8 mouse cellular contexts compared by ENCODE assay signal in genomic region chr9:49570731-49571694, GRCm38 (mm10).
DNase-seq lines count a peak whose midpoint lies in the region; ATAC-seq lines count a peak whose summit lies in the region.

No protein-coding gene starts in this region.

- H3K27me3 ChIP-seq in heart, embryonic 11.5 days (ENCODE audit: control insufficient read depth, insufficient read depth, low read length) = no peaks in the 10 kb centered on the region
- H3K27me3 ChIP-seq in embryonic facial prominence, embryonic 14.5 days (replicated peaks; ENCODE audit: control insufficient read depth, insufficient read depth, low read length) = no peaks in the 10 kb centered on the region
- no peaks in the 10 kb centered on the region for H3K27me3 ChIP-seq in midbrain, embryonic 11.5 days (ENCODE audit: control insufficient read depth, insufficient read depth, low read length)

- DNase-seq in heart, adult 18-20 months = no peak
- DNase-seq in adrenal gland, adult 8-10 months = peak; percentile 29
- DNase-seq in embryonic facial prominence, embryonic 14.5 days (ENCODE audit: low spot score) = peak; percentile 89
- DNase-seq in hindlimb bud, embryonic 11.5 days (ENCODE audit: extremely low spot score, low read depth, low spot score) = peak; percentile 28
- DNase-seq in midbrain, embryonic 11.5 days (ENCODE audit: low spot score, missing footprints) = peak; percentile 91
- peak; percentile 17 for DNase-seq in yolk sac, embryonic 10.5 days (ENCODE audit: low spot score)
- DNase-seq in spleen, postnatal 36 days (ENCODE audit: low spot score in 2 of 2) = no peak

- peaks cover 30% of the 10 kb centered on the region for H3K4me1 ChIP-seq in heart, embryonic 11.5 days (ENCODE audit: control insufficient read depth, insufficient read depth, low read length)
- peaks cover 27% of the 10 kb centered on the region for H3K4me1 ChIP-seq in embryonic facial prominence, embryonic 14.5 days (ENCODE audit: control insufficient read depth, insufficient read depth, low read length)
- H3K4me1 ChIP-seq in midbrain, embryonic 11.5 days (ENCODE audit: control insufficient read depth, insufficient read depth, low read length) = peaks cover 30% of the 10 kb centered on the region

- H3K4me2 ChIP-seq in heart, embryonic 11.5 days = 0 out of 2 replicates have a peak overlapping the region, but pooled peaks have one; percentile 14
- H3K4me2 ChIP-seq in embryonic facial prominence, embryonic 14.5 days (ENCODE audit: low read depth, low read length) = 0 out of 2 replicates have a peak overlapping the region, but pooled peaks have one; percentile 16
- H3K4me2 ChIP-seq in midbrain, embryonic 11.5 days = no peak overlapping the region; the same call in 1 of the 2 replicates

- H3K36me3 ChIP-seq in heart, embryonic 11.5 days (ENCODE audit: control insufficient read depth, insufficient read depth, low read length) = 0 out of 2 replicates have a peak, but pooled peaks cover 3% of the 10 kb centered on the region
- peaks cover 36% of the 10 kb centered on the region for H3K36me3 ChIP-seq in embryonic facial prominence, embryonic 14.5 days (ENCODE audit: control insufficient read depth, insufficient read depth, low read length)
- no peaks in the 10 kb centered on the region for H3K36me3 ChIP-seq in midbrain, embryonic 11.5 days (ENCODE audit: control insufficient read depth, insufficient read depth, low read length)

- ATAC-seq in heart, embryonic 11.5 days (replicated peaks; ENCODE audit: insufficient number of reproducible peaks, low FRiP score, low TSS enrichment) = no peak
- peak; percentile 66 for ATAC-seq in embryonic facial prominence, embryonic 14.5 days (ENCODE audit: low read depth)
- peak; percentile 91 for ATAC-seq in midbrain, embryonic 11.5 days (ENCODE audit: low FRiP score)

- 54% methylated on average over 10 of the region's 10 CpGs for WGBS in heart, embryonic 11.5 days (ENCODE audit: insufficient replicate concordance)
- 31% methylated on average over 10 of the region's 10 CpGs for WGBS in embryonic facial prominence, embryonic 14.5 days
- 42% methylated on average over 10 of the region's 10 CpGs for WGBS in midbrain, embryonic 11.5 days

- no peak overlapping the region for H3K4me3 ChIP-seq in heart, embryonic 11.5 days (ENCODE audit: low read depth, low read length)
- no peak overlapping the region for H3K4me3 ChIP-seq in embryonic facial prominence, embryonic 14.5 days (ENCODE audit: low read depth, low read length)
- no peak overlapping the region for H3K4me3 ChIP-seq in midbrain, embryonic 11.5 days (ENCODE audit: low read depth, low read length)

- no peaks in the 10 kb centered on the region for H3K9me3 ChIP-seq in heart, embryonic 11.5 days (replicated peaks; ENCODE audit: control insufficient read depth, low read length)
- H3K9me3 ChIP-seq in embryonic facial prominence, embryonic 14.5 days (ENCODE audit: control insufficient read depth, low read length) = no peaks in the 10 kb centered on the region
- H3K9me3 ChIP-seq in midbrain, embryonic 11.5 days (ENCODE audit: control insufficient read depth, low read length) = no peaks in the 10 kb centered on the region

- H3K27ac ChIP-seq in heart, embryonic 11.5 days (ENCODE audit: low read depth, low read length) = peak overlapping the region; percentile 57
- peak overlapping the region; percentile 85 for H3K27ac ChIP-seq in embryonic facial prominence, embryonic 14.5 days (replicated peaks; ENCODE audit: low read depth, low read length)
- H3K27ac ChIP-seq in midbrain, embryonic 11.5 days (ENCODE audit: low read depth, low read length) = peak overlapping the region; percentile 61

- H3K9ac ChIP-seq in heart, embryonic 11.5 days (ENCODE audit: low read depth, low read length) = no peak overlapping the region
- no peak overlapping the region for H3K9ac ChIP-seq in embryonic facial prominence, embryonic 14.5 days (ENCODE audit: low read depth, low read length)
- peak overlapping the region; percentile 49 for H3K9ac ChIP-seq in midbrain, embryonic 11.5 days (ENCODE audit: low read length)

Comparison
In these comparisons a context has a peak if more than half of its experiments do, and no peak if none do; other contexts are left out.
1. DNase-seq: peak in adrenal gland, adult 8-10 months (single experiment), embryonic facial prominence, embryonic 14.5 days (single experiment), hindlimb bud, embryonic 11.5 days (single experiment), midbrain, embryonic 11.5 days (single experiment) and yolk sac, embryonic 10.5 days (single experiment); none in heart, adult 18-20 months (0 of 2) and spleen, postnatal 36 days (0 of 2).
2. Peak in every context shown above with its lines, with median percentiles within 50 percentile points of each other: H3K27ac ChIP-seq.